Mouse (Mus musculus) frontal cortex, adult 2 months (tissue): ENCODE data around the gene Stard7. TPM values are rescaled to one million over a fixed set of nuclear protein-coding genes. Genes with fewer than 3 reads are reported as not detected.

ENCODE experiments used
- DNase-seq, 2 experiments: peaks; one replicate each; pipeline ENCODE4 v3.0.0; 2022; ENCODE audit warnings: low spot score in 1 of 2; ENCODE audit errors: extremely low spot score in 1 of 2
- polyA plus RNA-seq: library from polyadenylated mRNA; depleted of rRNA; stranded (reverse); fragments of >200 nt; gene quantifications from 2 replicates; pipeline ENCODE4 v1.2.3, GENCODE M21; 2012; rRNA removed

Gene Stard7
- polyA plus RNA-seq, 1 experiment, result 98.4 TPM

DNA sequence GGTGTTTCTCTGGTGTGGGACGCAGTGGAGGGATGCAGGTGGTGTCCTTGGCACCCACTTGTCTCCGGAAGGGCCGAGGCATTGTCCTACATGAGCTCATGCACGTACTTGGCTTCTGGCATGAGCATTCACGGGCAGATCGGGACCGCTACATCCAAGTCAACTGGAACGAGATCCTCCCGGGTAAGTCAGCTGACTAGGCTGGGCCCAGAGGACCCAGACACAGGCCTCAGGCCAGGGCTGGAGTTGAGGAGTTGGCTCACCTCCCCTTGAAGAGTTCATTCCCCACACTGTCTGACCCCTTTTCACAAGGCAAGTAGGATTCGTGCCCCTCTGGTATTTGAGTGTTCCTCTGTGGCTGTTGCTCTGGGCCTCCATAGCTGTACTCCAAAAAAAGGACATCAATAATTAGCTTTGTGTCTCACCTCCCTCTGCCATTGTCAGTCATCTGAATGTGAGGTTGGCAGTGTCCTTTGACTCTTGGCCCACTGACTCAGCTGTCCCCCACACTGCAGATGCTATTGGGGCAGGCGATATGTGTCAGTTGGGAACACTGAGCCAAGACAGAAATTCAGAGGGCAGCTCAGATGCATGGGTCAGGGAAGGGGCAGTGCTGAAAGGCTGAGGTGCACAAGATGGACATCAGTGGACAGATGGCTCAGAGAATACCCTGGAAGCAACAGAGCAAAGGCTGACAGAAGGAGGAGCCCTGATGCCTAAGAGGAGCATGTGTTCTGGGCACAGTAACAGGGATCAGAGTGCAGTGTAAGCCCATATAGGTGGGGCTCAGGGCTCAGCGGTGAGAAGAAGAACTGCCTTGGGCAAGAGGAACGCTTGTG is 77.3 kb downstream of the Stard7 start:
- no peak for DNase-seq

Other genes starting within 250 kb of the Stard7 start
- 21.2 and 21.5 TPM in 2 replicates for gene Blvra, start 199.6 kb upstream of the Stard7 start, polyA plus RNA-seq
- 1.6 and 2.4 TPM in 2 replicates for gene Ncaph, start 136.3 kb upstream of the Stard7 start, polyA plus RNA-seq
- gene Itpripl1, start 126.8 kb upstream of the Stard7 start, polyA plus RNA-seq, result 1.4 and 1.7 TPM in 2 replicates
- 1.2 and 1.6 TPM in 2 replicates for gene 1810024B03Rik, start 61.9 kb upstream of the Stard7 start, polyA plus RNA-seq
- 60.4 and 65.7 TPM in 2 replicates for gene Snrnp200, start 61.8 kb upstream of the Stard7 start, polyA plus RNA-seq
- 74.1 and 75.3 TPM in 2 replicates for gene Ciao1, start 22.4 kb upstream of the Stard7 start, polyA plus RNA-seq
- 58.6 and 66.5 TPM in 2 replicates for gene Tmem127, start 22.3 kb upstream of the Stard7 start, polyA plus RNA-seq
- gene Dusp2, start 65.9 kb downstream of the Stard7 start, polyA plus RNA-seq, result 0.80 and 1.3 TPM in 2 replicates
- not detected in 2 replicates for gene Astl, start 68.4 kb downstream of the Stard7 start, polyA plus RNA-seq
- 0.28 and 0.29 TPM in 2 replicates for gene Adra2b, start 93.0 kb downstream of the Stard7 start, polyA plus RNA-seq
- gene Gpat2, start 155.0 kb downstream of the Stard7 start, polyA plus RNA-seq, result 0.14 and 0.29 TPM in 2 replicates
- 32.8 and 39.1 TPM in 2 replicates for gene Fahd2a, start 174.3 kb downstream of the Stard7 start, polyA plus RNA-seq